Mouse (Mus musculus): Measurements from ENCODE around the gene Cklf. TPM values are rescaled to one million over a fixed set of nuclear protein-coding genes. Genes with fewer than 3 reads are reported as not detected.
"Not testable (repeated sequence)": the region's sequence is repeated elsewhere in the genome, so short reads cannot be mapped to it uniquely, and the experiment has no call there.

Gene Cklf
- polyA plus RNA-seq (2017; shearing (Covaris generic)): 100 to 1,000 TPM in 1 of 2 experiments, 10 to 100 TPM in 1; 92.7 to 102 TPM

- peak; percentile 37 for ATAC-seq
These were observed at the start of gene Cklf for GRCm38 (mm10) chr8:104250439-104251367. Cklf (plus strand) TSS chr8:104250861.

- no peak for ATAC-seq
These were observed 49.0 kb upstream of the Cklf start for GRCm38 (mm10) chr8:104201622-104202021.

GRCm38 (mm10) chr8:104202320-104202719 is 48.3 kb upstream of the Cklf start:
- ATAC-seq: no peak

- ATAC-seq: no peak
These were observed 45.4 kb upstream of the Cklf start for GRCm38 (mm10) chr8:104205292-104205691.

- ATAC-seq: no peak
These were observed 33.1 kb upstream of the Cklf start for GRCm38 (mm10) chr8:104217601-104218000.

GRCm38 (mm10) chr8:104219079-104219478 is 31.6 kb upstream of the Cklf start:
- peak; percentile 76 for ATAC-seq

- peak; percentile 65 for ATAC-seq
These were observed 30.9 kb upstream of the Cklf start for GRCm38 (mm10) chr8:104219806-104220205.

- ATAC-seq: no peak
These were observed 23.6 kb upstream of the Cklf start for GRCm38 (mm10) chr8:104227048-104227447.

- ATAC-seq: no peak
These were observed 20.3 kb upstream of the Cklf start for GRCm38 (mm10) chr8:104230377-104230776.

- no peak for ATAC-seq
These were observed 18.6 kb upstream of the Cklf start for GRCm38 (mm10) chr8:104232039-104232438.

- ATAC-seq: no peak
These were observed 17.7 kb upstream of the Cklf start for GRCm38 (mm10) chr8:104232919-104233318.

GRCm38 (mm10) chr8:104234573-104234972 is 16.1 kb upstream of the Cklf start:
- ATAC-seq: no peak

GRCm38 (mm10) chr8:104239418-104239861 is 11.2 kb upstream of the Cklf start:
- peak; percentile 90 for ATAC-seq

- no peak for ATAC-seq
These were observed 8.5 kb upstream of the Cklf start for GRCm38 (mm10) chr8:104242038-104242644.

- ATAC-seq: no peak
These were observed 4.0 kb upstream of the Cklf start for GRCm38 (mm10) chr8:104246621-104247020.

- ATAC-seq: peak; percentile 72
These were observed 3.4 kb upstream of the Cklf start for GRCm38 (mm10) chr8:104247054-104247907.

GRCm38 (mm10) chr8:104247908-104248275 is 2.8 kb upstream of the Cklf start:
- ATAC-seq: peak; percentile 9

GRCm38 (mm10) chr8:104248276-104248675 is 2.4 kb upstream of the Cklf start, which contains the start of gene Tk2:
Tk2 (minus strand) TSS chr8:104248558.
- ATAC-seq: peak; percentile 70

GRCm38 (mm10) chr8:104249442-104249996 is 1.1 kb upstream of the Cklf start:
- no peak for ATAC-seq

GRCm38 (mm10) chr8:104251461-104251860 is 800 bp downstream of the Cklf start:
- ATAC-seq: no peak

GRCm38 (mm10) chr8:104253016-104253415 is 2.4 kb downstream of the Cklf start:
- peak; percentile 22 for ATAC-seq

- ATAC-seq: not testable (repeated sequence)
These were observed 11.1 kb downstream of the Cklf start for GRCm38 (mm10) chr8:104261802-104262201.

All from activated CD4-positive, CD25-positive, alpha-beta regulatory T cell, adult 4 months (primary cell).